In the genomic region with DNA sequence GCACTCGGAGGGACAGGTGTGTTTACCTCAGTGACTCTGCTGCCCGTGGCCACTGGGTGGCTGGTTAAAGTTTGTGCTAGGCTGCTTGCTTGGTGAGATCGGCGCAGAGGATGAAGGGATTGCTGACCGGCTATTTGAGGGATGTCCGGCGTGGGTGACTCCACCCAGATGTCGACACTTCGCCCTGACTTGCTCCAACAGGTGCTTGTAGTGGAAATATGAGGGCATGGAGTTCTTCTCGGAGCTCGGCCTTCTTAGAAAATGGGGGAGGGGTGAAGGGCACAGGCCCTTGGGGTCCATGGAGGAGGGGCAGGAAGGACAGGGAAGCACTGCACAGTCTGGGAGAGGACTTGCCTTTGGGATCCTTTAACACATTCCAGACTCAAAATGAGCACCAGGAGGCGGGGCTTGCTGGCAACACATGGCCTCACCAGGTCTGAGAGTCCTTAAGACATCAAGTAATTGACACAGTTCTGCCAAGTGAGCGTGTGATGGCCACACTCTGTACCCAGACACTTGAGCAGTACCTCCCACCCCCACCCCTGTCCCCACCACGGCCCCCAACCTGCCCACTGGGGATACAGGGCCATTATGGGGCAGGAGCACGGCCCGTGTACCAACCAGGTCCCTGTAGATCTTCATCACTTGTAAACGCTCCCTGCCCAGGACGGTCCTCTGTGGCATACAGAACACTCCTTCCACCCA, we compare ENCODE assay signal across 11 mouse cellular contexts.
DNase-seq lines count a peak whose midpoint lies in the region; ATAC-seq and TF ChIP-seq lines count a peak whose summit lies in the region.
"Had no signal": no experiment of that assay in that cellular context is flagged by ENCODE, and none has a peak within 500 bp of the region (broad histone marks: within the 10 kb centered on the region; RNA-seq: fewer than 3 reads in every experiment).

No protein-coding gene starts in this region.

- TF ChIP-seq CTCF in liver, postnatal 0 days (IDR thresholded peaks at IDR 0.05; ENCODE audit: low read depth), result no peak
- no peak for TF ChIP-seq CTCF in intestine, postnatal 0 days (IDR thresholded peaks at IDR 0.05; ENCODE audit: low read depth)

- H3K4me3 ChIP-seq in liver, postnatal 0 days (ENCODE audit: low read depth, low read length), result no peak overlapping the region
- H3K4me3 ChIP-seq in limb, embryonic 12.5 days (replicated peaks), result no peak overlapping the region
- no peak overlapping the region for H3K4me3 ChIP-seq in intestine, postnatal 0 days (ENCODE audit: low read depth, low read length)
- no peak overlapping the region for H3K4me3 ChIP-seq in midbrain, embryonic 16.5 days (ENCODE audit: low read depth, low read length)
- H3K4me3 ChIP-seq: stomach, embryonic 15.5 days had no signal

- peak; percentile 35; the same call in 1 of the 2 replicates for ATAC-seq in liver, postnatal 0 days
- ATAC-seq in limb, embryonic 12.5 days (ENCODE audit: insufficient number of reproducible peaks, insufficient read depth, low FRiP score, low TSS enrichment, low read depth), result no peak; the same call in 1 of the 2 replicates
- peak; percentile 61 for ATAC-seq in neutrophil, adult 5-6 weeks (ENCODE audit: extremely low read depth, insufficient number of reproducible peaks, low FRiP score, poor library complexity, severe bottlenecking)
- no peak for ATAC-seq in intestine, postnatal 0 days
- no peak for ATAC-seq in midbrain, embryonic 16.5 days
- ATAC-seq: intestine, embryonic 16.5 days had no signal

- H3K36me3 ChIP-seq in liver, postnatal 0 days (replicated peaks; ENCODE audit: insufficient read depth, low read length), result no peaks in the 10 kb centered on the region
- H3K36me3 ChIP-seq in limb, embryonic 12.5 days, result no peaks in the 10 kb centered on the region
- H3K36me3 ChIP-seq in intestine, postnatal 0 days (ENCODE audit: control insufficient read depth, insufficient read depth), result no peaks in the 10 kb centered on the region
- H3K36me3 ChIP-seq in midbrain, embryonic 16.5 days (ENCODE audit: control insufficient read depth, insufficient read depth, low read length), result no peaks in the 10 kb centered on the region
- H3K36me3 ChIP-seq: stomach, embryonic 15.5 days had no signal

- no peak for TF ChIP-seq EP300 in liver, postnatal 0 days (IDR thresholded peaks at IDR 0.05; ENCODE audit: low read depth)

- no peaks in the 10 kb centered on the region for H3K4me1 ChIP-seq in liver, postnatal 0 days (ENCODE audit: insufficient read depth)
- peaks cover 35% of the 10 kb centered on the region for H3K4me1 ChIP-seq in limb, embryonic 12.5 days (replicated peaks)
- H3K4me1 ChIP-seq in intestine, postnatal 0 days (replicated peaks; ENCODE audit: control insufficient read depth, insufficient read depth, low read length), result no peaks in the 10 kb centered on the region
- H3K4me1 ChIP-seq in midbrain, embryonic 16.5 days (ENCODE audit: control insufficient read depth, insufficient read depth, low read length), result peaks cover 8% of the 10 kb centered on the region

- no peak overlapping the region for H3K27ac ChIP-seq in liver, postnatal 0 days (ENCODE audit: low read depth)
- H3K27ac ChIP-seq in limb, embryonic 12.5 days, result peak overlapping the region; percentile 47; the same call in 1 of the 2 replicates
- H3K27ac ChIP-seq in intestine, postnatal 0 days (ENCODE audit: low read depth, low read length), result no peak overlapping the region
- H3K27ac ChIP-seq in midbrain, embryonic 16.5 days (ENCODE audit: low read length), result no peak overlapping the region
- H3K27ac ChIP-seq: stomach, embryonic 15.5 days had no signal

- no peak overlapping the region for H3K9ac ChIP-seq in liver, postnatal 0 days (replicated peaks)
- no peak overlapping the region for H3K9ac ChIP-seq in limb, embryonic 12.5 days (replicated peaks)
- no peak overlapping the region for H3K9ac ChIP-seq in intestine, postnatal 0 days (ENCODE audit: low read depth, low read length)
- H3K9ac ChIP-seq in midbrain, embryonic 16.5 days (ENCODE audit: low read depth, low read length), result no peak overlapping the region
- H3K9ac ChIP-seq: stomach, embryonic 15.5 days had no signal

- no peak for DNase-seq in liver, postnatal 0 days
- no peak for DNase-seq in liver
- DNase-seq in gastrocnemius, postnatal 25 days, result peak; percentile 68
- DNase-seq in layer of hippocampus, adult 9-10 months (ENCODE audit: low spot score), result no peak
- DNase-seq: cerebellum, postnatal 36 days had no signal

- 73% methylated on average over 18 of the region's 18 CpGs for WGBS in liver, postnatal 0 days (ENCODE audit: insufficient replicate concordance)
- WGBS in limb, embryonic 12.5 days, result 55% methylated on average over 18 of the region's 18 CpGs
- 76% methylated on average over 18 of the region's 18 CpGs for WGBS in intestine, postnatal 0 days
- 84% methylated on average over 18 of the region's 18 CpGs for WGBS in midbrain, embryonic 16.5 days

- H3K4me2 ChIP-seq in liver, postnatal 0 days (ENCODE audit: low read depth, low read length), result no peak overlapping the region
- H3K4me2 ChIP-seq in limb, embryonic 12.5 days, result no peak overlapping the region
- no peak overlapping the region for H3K4me2 ChIP-seq in intestine, postnatal 0 days (replicated peaks; ENCODE audit: low read depth)
- H3K4me2 ChIP-seq in midbrain, embryonic 16.5 days (ENCODE audit: low read length), result no peak overlapping the region
- H3K4me2 ChIP-seq: stomach, embryonic 15.5 days had no signal

- no peaks in the 10 kb centered on the region for H3K9me3 ChIP-seq in liver, postnatal 0 days (ENCODE audit: low read length)
- H3K9me3 ChIP-seq in limb, embryonic 12.5 days, result peaks cover 4% of the 10 kb centered on the region; the same call in 1 of the 2 replicates
- no peaks in the 10 kb centered on the region for H3K9me3 ChIP-seq in intestine, postnatal 0 days (ENCODE audit: control insufficient read depth)
- H3K9me3 ChIP-seq in midbrain, embryonic 16.5 days (replicated peaks; ENCODE audit: control insufficient read depth, low read length, poor library complexity, severe bottlenecking), result no peaks in the 10 kb centered on the region; the same call in 1 of the 2 replicates
- H3K9me3 ChIP-seq: stomach, embryonic 15.5 days had no signal

- no peaks in the 10 kb centered on the region for H3K27me3 ChIP-seq in liver, postnatal 0 days (ENCODE audit: insufficient read depth, low read length)
- H3K27me3 ChIP-seq in limb, embryonic 12.5 days, result no peaks in the 10 kb centered on the region; the same call in 1 of the 2 replicates
- no peaks in the 10 kb centered on the region for H3K27me3 ChIP-seq in intestine, postnatal 0 days (replicated peaks; ENCODE audit: control insufficient read depth, insufficient read depth, low read length)
- no peaks in the 10 kb centered on the region for H3K27me3 ChIP-seq in midbrain, embryonic 16.5 days (ENCODE audit: control insufficient read depth, insufficient read depth, low read depth, low read length)
- H3K27me3 ChIP-seq: stomach, embryonic 15.5 days had no signal

Comparison
In these comparisons a context has a peak if more than half of its experiments do, and no peak if none do; other contexts are left out.
1. ATAC-seq: peak in liver, postnatal 0 days (single experiment) and neutrophil, adult 5-6 weeks (single experiment); none in limb, embryonic 12.5 days (single experiment), intestine, postnatal 0 days (single experiment) and midbrain, embryonic 16.5 days (single experiment).